Mouse (Mus musculus): ENCODE results near the gene Popdc3.
"Not testable (repeated sequence)": the region's sequence is repeated elsewhere in the genome, so short reads cannot be mapped to it uniquely, and the experiment has no call there.

Popdc3 gene

GRCm38 (mm10) chr10:45177798-45178197 is at the start of gene Popdc3:
TSS of gene Popdc3 (plus strand) at chr10:45178098.
- DNase-seq (ENCODE audit: extremely low read depth, low read depth, low spot score), result not testable (repeated sequence)

GRCm38 (mm10) chr10:45129105-45129504 is 48.8 kb upstream of the Popdc3 start:
- no peak for DNase-seq (ENCODE audit: extremely low read depth, low read depth, low spot score)

GRCm38 (mm10) chr10:45130004-45130403 is 47.9 kb upstream of the Popdc3 start:
- no peak for DNase-seq (ENCODE audit: extremely low read depth, low read depth, low spot score)

GRCm38 (mm10) chr10:45132371-45132770 is 45.5 kb upstream of the Popdc3 start:
- DNase-seq (ENCODE audit: extremely low read depth, low read depth, low spot score), result no peak

- no peak for DNase-seq (ENCODE audit: extremely low read depth, low read depth, low spot score)
Observed at GRCm38 (mm10) chr10:45136806-45137205, 41.1 kb upstream of the Popdc3 start.

- DNase-seq (ENCODE audit: extremely low read depth, low read depth, low spot score), result no peak
Observed at GRCm38 (mm10) chr10:45139910-45140309, 38.0 kb upstream of the Popdc3 start.

GRCm38 (mm10) chr10:45140474-45141212 is 37.3 kb upstream of the Popdc3 start:
- DNase-seq (ENCODE audit: extremely low read depth, low read depth, low spot score), result no peak

- no peak for DNase-seq (ENCODE audit: extremely low read depth, low read depth, low spot score)
Observed at GRCm38 (mm10) chr10:45142359-45142758, 35.5 kb upstream of the Popdc3 start.

GRCm38 (mm10) chr10:45144038-45144817 is 33.7 kb upstream of the Popdc3 start:
- no peak for DNase-seq (ENCODE audit: extremely low read depth, low read depth, low spot score)

- no peak for DNase-seq (ENCODE audit: extremely low read depth, low read depth, low spot score)
Observed at GRCm38 (mm10) chr10:45146821-45147220, 31.1 kb upstream of the Popdc3 start.

- DNase-seq (ENCODE audit: extremely low read depth, low read depth, low spot score), result no peak
Observed at GRCm38 (mm10) chr10:45151137-45151536, 26.8 kb upstream of the Popdc3 start.

GRCm38 (mm10) chr10:45151771-45152692 is 25.9 kb upstream of the Popdc3 start:
- DNase-seq (ENCODE audit: extremely low read depth, low read depth, low spot score), result no peak

- no peak for DNase-seq (ENCODE audit: extremely low read depth, low read depth, low spot score)
Observed at GRCm38 (mm10) chr10:45154557-45155060, 23.3 kb upstream of the Popdc3 start.

GRCm38 (mm10) chr10:45165851-45166250 is 12.0 kb upstream of the Popdc3 start:
- no peak for DNase-seq (ENCODE audit: extremely low read depth, low read depth, low spot score)

GRCm38 (mm10) chr10:45173927-45174326 is 4.0 kb upstream of the Popdc3 start:
- no peak for DNase-seq (ENCODE audit: extremely low read depth, low read depth, low spot score)

GRCm38 (mm10) chr10:45174345-45174744 is 3.6 kb upstream of the Popdc3 start:
- no peak for DNase-seq (ENCODE audit: extremely low read depth, low read depth, low spot score)

GRCm38 (mm10) chr10:45180677-45181326 is 2.9 kb downstream of the Popdc3 start:
- DNase-seq (ENCODE audit: extremely low read depth, low read depth, low spot score), result no peak

- no peak for DNase-seq (ENCODE audit: extremely low read depth, low read depth, low spot score)
Observed at GRCm38 (mm10) chr10:45181344-45181743, 3.4 kb downstream of the Popdc3 start.

GRCm38 (mm10) chr10:45185457-45185856 is 7.6 kb downstream of the Popdc3 start:
- DNase-seq (ENCODE audit: extremely low read depth, low read depth, low spot score), result no peak

Measured in fat pad, adult 2 months (tissue).